Mouse (Mus musculus): Measurements from ENCODE around the gene Tmem88b.

DNA sequence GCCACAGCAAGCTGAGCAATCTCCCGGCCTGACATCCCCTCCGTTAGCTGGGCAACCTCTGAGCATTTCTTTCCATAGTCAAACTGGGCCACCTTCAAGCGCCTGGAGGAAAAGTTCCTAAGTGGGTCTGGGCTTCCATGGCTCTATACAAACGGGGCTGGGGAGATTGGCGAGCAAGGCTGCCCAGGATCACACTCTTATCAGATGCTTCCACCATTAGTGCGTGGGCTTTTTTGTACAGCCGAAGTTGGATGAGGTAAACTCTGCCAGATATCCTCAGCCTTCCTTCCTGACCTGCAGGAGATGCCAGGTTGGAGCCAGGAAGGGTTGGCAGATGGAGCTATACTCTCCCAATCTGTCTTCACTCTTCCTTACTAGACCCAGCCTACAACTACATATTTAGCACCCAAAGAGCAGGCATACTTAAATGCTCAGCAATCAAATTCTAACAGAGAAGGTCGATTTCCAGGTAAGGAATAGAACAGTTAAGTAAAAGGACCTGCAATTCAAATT lies 39.6 kb downstream of the Tmem88b start:
- TF ChIP-seq TAL1 (IDR thresholded peaks at IDR 0.05; ENCODE audit: low read length) (no peak), TBP (IDR thresholded peaks at IDR 0.05; ENCODE audit: low read depth, low read length) (no peak), POLR2A (IDR thresholded peaks at IDR 0.05; ENCODE audit: control insufficient read depth in 1 of 2, insufficient read depth in 1 of 2, low read depth in 1 of 2, low read length in 2 of 2, poor library complexity in 1 of 2) (no peak), SIN3A (IDR thresholded peaks at IDR 0.05; ENCODE audit: low read length) (no peak), CTCF (IDR thresholded peaks at IDR 0.05 in 2 of 3, conservative IDR thresholded peaks at IDR 0.05 in 1 of 3; ENCODE audit: control insufficient read depth in 1 of 3, insufficient read depth in 1 of 3, low read depth in 2 of 3, low read length in 3 of 3, poor library complexity in 1 of 3, severe bottlenecking in 1 of 3) (no peak), RCOR1 (IDR thresholded peaks at IDR 0.05; ENCODE audit: low read depth, low read length) (no peak), MAZ (IDR thresholded peaks at IDR 0.05; ENCODE audit: low read depth, low read length) (no peak), ZNF384 (IDR thresholded peaks at IDR 0.05; ENCODE audit: low read depth, low read length) (no peak), MEF2A (IDR thresholded peaks at IDR 0.05; ENCODE audit: extremely low read depth, insufficient replicate concordance, low read depth, low read length, poor library complexity, severe bottlenecking) (no peak), ETS1 (IDR thresholded peaks at IDR 0.05; ENCODE audit: low read depth, low read length) (no peak), RAD21 (IDR thresholded peaks at IDR 0.05; ENCODE audit: low read depth, low read length) (no peak), UBTF (IDR thresholded peaks at IDR 0.05; ENCODE audit: borderline replicate concordance, insufficient read depth, low read depth, low read length) (no peak), SMC3 (IDR thresholded peaks at IDR 0.05; ENCODE audit: low read depth, low read length) (no peak)
